Mouse (Mus musculus) liver, adult 2 months (tissue): Measurements from ENCODE around the gene Mon1a.

ENCODE experiments used
- CTCF ChIP-seq: fragments of 200-500 bp; IDR thresholded peaks from 2 replicates; pipeline ENCODE4 v1.5.1; 2011; ENCODE audit warnings: low read depth, low read length, control low read depth
- POLR2A ChIP-seq: fragments of 200-500 bp; IDR thresholded peaks from 2 replicates; pipeline ENCODE4 v1.6.1; 2011; ENCODE audit warnings: low read length, control low read depth; ENCODE audit not compliant: insufficient read depth; ENCODE audit errors: extremely low read depth

DNA sequence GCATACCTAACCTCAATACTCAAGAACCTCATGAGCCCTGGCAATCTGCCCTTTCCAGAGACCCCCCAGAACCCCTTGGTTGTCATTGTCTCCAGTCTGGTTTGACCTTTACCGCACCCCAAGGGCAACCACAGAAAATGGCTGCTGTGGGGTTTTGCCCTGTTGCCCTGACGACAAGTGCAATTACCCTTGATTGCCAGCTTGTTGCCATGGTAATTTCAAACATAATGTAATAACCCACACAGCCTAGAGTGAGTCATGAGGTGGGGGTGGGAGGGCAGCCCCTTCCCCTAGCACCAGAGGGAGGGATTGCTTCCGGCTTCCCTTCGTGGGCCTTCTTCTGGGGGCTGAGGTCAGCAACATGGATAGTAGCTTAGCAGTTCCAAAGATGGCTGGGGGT, 44.3 kb downstream of the Mon1a start:
- TF ChIP-seq POLR2A (no peak), CTCF (no peak)
